Mouse (Mus musculus) bone marrow, adult 2 months (tissue): Measurements from ENCODE around the gene AW549877.

Experiments used
- CTCF ChIP-seq: fragments of 200-500 bp; IDR thresholded peaks from 2 replicates; pipeline ENCODE4 v1.5.1; 2011; ENCODE audit warnings: low read length, control low read depth; ENCODE audit not compliant: control insufficient read depth, insufficient read depth
- POLR2A ChIP-seq: fragments of 200-500 bp; IDR thresholded peaks from 2 replicates; pipeline ENCODE4 v1.6.1; 2011; ENCODE audit warnings: low read depth, mild to moderate bottlenecking, control low read depth, low read length, borderline replicate concordance; ENCODE audit not compliant: control insufficient read depth

DNA sequence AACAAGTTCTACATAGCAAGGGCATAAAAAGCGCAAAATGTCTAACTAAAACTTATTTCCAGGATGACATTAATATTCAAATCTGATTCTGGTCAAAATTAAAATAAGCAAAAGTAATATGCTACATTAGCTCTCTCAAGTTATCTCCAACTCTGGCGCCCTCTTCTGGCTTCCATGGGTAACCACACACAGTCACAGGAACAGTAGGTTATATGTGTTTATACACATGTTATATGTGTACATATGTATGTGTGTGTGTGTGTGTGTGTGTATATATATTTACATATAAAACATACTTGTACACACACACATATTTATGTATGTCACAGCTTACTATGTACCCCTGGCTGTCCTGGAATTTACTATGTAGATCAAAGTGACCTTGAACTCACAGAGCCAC, 7.6 kb downstream of the AW549877 start:
- TF ChIP-seq CTCF (no peak), POLR2A (no peak)
